Mouse (Mus musculus) CD8-positive naive resting alpha-beta T cell, adult 2 months (primary cell): Measurements from ENCODE around the gene Snx9.
A peak's percentile ranks its signal among the peaks of the same experiment; 100 is the strongest.

Source experiments
- DNase-seq, 2 experiments: peaks; one replicate each; pipeline ENCODE4 v3.0.0; 2022; ENCODE audit warnings: low read depth in 2 of 2, low spot score in 2 of 2

Gene Snx9

DNA sequence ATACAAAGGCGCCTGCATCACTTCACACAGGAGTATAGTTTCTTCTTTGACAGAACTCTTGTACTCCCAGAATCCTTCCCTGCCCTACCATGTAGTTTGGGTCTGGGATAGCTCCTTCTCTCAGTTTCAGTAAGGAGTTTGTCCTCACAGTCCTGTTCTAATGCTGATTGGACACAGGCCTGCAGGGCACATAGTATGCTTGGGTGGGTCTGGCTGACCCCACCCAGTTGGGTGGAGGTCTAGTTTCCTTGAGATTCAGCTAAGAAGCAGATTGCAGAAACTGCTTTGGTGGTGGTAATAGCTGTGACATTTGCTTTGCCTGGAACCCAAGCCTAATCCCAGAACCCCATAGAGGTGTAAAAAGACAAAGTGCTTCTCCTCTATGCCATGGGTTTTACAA lies 33.4 kb downstream of the Snx9 start:
- no peak for DNase-seq

DNA sequence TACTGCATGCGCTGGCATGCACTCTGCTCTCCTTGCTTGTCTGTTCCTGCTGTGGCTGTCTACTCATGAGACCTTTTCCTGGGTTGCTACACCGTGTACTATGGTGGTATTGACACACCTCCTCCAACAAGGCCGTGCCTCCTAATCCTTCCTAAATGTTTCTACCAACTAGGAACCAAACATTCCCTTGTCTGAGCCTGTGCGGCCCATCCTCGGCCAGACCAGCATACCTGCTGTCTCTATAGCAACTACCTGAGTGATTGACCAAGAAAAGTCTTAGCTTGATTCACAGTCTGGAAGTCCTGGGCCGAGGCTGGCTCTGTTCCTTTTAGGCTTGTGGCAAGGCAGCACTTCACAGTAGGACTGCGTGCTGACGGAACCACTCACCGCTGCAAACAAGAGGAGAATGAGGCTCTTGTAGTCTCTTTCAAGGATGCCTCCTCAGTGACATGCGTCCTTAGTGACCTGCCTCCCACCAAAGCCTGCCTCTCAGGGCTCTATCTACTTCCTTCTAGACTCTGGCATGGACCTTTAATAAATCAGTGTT lies 36.6 kb downstream of the Snx9 start:
- DNase-seq = no peak

DNA sequence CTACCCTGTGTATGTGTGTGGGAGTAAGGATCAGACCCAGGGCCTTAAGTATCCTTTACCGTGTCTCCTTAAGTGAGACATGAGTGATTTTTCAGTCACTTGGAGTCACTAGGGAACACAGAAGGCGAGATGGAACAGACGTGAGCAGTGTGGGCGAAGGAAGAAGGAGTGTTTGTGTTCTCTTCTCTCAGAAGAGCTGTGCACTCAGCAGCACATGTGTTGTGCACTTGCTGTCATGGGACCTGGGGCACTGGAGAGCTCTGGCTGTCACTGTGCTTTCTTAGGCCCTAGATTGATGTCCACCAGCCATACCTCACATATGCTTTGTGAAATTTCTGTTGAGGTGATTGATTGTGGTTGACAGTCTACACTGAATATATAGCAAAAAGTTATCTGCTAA lies 37.7 kb downstream of the Snx9 start:
- no peak for DNase-seq

DNA sequence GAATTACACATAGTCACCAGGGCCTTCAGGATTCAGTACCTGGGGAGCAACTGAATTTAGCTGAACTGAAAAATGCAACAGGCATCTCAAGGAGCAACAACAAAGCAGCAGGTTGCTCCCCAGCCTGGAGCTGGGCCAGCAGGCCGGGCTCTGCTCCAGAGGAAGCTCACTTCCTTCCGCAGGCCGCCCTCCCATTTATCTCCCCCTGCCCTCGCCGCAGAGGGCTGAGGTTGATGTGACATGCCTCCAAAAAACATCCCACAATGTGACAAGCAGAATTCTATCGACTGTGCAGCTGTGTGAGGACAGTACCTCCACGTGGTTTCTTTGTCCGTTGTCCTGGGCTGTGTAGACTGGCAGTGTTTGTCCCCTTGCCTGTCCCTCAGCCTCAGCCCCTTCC lies 44.3 kb downstream of the Snx9 start:
- DNase-seq = peak; percentile 25 to 39

DNA sequence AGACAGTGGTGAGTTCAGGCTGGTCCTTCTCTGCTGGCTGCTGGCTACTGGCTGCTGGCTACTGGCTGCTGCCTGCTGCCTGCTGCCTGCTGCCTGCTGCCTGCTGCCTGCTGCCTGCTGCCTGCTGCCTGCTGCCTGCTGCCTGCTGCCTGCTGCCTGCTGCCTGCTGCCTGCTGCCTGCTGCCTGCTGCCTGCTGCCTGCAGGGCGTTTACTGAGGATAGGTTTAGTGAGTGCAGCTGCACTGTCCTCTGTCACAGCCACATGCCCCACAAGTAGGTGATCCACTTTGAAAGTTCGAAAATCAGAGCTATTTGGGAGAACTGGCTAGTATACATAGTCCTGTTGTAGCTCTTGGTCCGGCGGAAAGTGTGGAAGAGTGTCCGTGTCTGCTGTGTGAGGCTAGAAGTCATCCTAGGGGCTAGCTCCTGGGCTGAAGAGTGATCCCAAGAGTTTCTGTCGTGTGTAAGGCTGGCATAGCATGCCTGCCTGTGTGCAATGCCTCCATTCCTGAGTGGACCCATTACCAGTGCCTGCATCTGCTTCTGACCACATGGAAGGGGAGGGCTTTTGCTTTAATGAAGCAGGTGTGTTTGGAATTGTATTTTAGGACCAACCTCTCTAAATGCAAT lies 45.2 kb downstream of the Snx9 start:
- no peak for DNase-seq

DNA sequence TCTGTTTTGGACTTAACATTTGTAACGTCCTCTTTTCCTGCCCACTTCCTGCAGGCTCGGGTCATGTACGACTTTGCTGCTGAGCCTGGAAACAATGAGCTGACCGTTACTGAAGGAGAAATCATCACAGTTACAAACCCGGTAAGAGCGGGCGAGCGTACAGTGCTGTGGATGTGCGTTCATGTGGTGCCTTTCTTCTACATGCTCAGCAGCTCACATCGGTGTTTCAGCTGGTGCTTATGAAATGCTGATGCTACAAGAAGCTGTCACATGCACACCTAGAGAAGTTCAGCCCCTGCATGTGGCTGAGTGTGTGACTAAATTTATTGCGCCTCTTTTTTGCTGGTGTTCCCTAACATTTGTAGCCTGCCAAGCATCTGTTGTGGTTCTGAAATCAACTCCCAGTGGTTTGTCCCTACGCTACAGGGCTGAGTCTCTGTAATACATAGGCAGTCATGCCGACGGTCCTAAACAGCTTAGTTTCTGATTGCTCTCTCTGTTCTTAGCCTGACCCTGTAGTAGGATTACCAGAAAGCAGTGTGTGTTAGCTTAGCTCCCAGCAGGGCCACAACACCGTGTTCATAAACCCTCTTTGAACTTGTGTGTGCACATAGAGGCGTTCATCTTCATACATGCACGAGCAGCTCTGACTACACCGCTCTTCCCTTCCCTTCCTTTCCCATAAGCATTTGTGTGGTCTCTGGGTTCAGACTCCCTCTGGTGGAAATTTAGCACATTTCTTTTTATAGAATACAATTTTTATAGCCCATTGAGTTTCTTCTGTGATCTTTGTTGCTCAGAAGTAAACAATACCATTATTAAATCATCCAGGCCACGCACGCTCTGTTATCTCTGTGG lies 46.0 kb downstream of the Snx9 start:
- peak in 1 of 2 experiments; percentile 6 for DNase-seq

DNA sequence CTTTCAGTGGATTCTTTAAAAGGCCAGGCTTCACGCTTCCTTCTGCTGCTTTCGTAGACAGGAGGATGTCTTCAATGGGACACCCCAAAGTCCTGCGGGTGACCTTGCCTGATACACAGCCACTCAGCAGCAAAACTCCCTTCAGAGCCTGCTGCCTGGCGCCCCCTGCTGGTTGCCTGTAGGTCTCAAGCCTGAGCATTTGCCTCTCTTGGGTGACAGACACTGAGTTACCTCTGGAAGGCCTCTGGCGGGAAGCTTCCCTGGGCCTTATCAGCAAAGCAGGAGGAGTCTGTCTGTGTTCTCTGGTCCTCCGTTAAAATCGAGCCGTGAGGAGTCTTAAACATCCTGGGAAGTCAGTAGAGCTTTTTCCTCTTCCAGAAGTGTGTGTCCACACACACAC lies 49.3 kb downstream of the Snx9 start:
- DNase-seq = peak; percentile 77 to 84

DNA sequence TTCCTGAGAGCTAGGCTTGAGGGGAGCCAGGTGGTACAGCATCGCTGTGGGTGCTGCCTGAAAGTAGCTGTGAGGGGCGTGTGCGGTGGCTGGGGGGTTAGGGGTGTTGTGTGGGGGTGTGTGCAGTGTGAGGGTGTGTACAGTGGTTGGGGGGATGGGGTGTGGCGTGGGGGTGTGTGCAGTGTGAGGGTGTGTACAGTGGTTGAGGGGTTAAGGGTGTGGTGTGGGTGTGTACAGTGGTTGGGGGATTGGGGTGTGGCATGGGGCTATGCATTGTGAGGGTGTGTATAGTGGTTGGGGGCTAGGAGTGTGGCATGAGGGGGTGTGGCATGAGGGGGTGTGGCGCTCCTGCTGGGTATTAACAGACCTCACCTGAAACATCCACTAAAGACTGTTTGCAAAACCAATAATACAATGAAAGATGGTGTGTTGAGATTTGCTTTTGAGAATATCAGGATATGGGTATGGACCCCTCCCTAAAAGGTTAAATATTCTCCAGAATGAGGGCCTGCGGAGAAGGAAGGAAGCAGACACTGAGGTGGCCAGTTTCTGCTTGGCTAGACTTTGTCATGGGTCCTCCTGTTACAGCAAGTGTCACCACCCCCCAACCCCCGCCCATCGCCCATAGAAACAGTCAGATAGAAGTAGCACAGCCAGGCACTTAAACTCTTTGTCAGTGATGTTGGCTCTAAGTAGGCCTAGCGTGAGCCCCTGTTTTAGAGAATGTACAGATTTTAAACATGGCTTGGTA lies 51.0 kb downstream of the Snx9 start:
- DNase-seq = no peak

DNA sequence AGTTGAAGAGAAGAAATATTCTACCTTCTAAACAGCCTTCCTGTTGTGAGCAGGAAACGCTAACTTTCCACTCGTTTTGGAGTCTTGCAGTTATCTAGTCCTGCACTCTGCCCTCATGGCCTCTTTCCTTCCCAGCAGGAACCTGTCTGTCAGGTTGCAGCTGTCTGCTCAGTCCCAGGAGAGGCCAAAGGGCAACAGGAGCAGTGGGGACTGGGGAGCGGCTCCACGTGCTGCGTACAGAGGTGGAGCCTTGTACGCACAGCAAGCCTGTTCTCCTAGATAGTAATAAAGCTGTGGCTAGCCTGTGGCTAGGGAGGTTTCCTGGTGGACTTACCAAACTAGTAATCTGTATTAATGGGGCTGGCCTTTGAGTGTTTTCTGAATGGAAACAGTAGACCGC lies 52.0 kb downstream of the Snx9 start:
- no peak for DNase-seq

DNA sequence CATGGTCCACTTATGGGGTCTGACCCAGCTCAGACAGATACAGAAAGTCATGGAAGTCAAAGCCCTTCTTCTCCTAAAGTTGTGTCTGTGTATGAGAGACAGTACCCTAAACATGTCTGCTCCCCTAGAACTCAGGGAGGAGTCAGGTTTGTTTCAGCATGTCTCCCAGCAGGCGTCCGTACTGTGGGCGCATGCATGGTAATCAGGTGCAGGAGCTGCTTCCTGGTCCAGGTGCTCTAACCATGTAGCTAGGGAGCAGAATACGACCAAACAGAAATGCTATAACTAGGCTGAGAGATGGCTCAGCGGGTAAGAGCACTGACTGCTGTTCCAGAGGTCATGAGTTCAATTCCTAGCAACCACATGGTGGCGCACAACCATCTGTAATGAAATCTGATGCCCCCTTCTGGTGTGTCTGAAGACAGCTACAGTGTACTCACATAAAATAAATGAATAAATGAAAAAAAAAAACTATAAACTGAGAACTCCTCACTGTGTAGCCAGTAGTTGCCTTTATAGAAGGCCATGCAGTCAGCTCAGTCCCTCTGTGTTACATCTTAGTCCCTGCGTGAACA lies 52.5 kb downstream of the Snx9 start:
- no peak for DNase-seq

DNA sequence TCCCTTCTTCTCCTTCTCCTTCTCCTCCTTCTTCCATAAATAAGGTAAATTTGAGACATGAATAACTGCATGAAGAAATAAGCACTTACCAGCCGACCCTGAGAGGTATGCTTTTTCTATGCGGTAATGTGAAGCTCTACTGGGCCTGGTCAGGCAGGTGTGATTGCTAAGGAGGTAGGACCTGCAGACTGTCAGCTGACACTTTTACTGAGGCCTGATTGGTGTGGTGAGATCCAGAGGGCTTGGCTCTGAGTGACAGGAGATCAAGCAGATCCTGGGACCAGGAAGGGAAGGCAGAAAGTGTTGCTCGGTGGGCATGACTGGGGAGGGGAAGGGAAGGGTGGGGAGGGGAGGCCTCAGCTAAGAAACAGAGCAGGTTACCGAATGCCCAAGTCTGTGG lies 54.9 kb downstream of the Snx9 start:
- DNase-seq = no peak

DNA sequence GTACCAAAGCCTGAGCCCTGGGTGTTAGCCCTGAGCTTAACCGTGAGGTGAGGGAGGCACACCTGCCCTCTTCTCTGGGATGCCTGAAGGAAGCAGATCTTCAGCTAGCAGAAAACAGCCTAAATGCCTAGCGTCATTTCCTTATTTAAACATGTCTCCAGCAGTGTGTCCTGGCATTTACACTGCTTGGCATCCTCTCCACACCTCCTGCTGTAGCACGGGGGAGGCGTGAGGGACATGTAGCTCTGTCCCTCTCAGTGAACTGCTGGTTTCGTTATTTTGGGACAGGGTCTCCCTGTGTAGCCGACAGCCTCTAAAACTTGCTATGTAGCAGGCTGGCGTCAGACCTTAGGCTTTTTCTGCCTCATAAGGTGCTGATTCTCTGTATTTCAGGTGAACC lies 55.5 kb downstream of the Snx9 start:
- no peak for DNase-seq

DNA sequence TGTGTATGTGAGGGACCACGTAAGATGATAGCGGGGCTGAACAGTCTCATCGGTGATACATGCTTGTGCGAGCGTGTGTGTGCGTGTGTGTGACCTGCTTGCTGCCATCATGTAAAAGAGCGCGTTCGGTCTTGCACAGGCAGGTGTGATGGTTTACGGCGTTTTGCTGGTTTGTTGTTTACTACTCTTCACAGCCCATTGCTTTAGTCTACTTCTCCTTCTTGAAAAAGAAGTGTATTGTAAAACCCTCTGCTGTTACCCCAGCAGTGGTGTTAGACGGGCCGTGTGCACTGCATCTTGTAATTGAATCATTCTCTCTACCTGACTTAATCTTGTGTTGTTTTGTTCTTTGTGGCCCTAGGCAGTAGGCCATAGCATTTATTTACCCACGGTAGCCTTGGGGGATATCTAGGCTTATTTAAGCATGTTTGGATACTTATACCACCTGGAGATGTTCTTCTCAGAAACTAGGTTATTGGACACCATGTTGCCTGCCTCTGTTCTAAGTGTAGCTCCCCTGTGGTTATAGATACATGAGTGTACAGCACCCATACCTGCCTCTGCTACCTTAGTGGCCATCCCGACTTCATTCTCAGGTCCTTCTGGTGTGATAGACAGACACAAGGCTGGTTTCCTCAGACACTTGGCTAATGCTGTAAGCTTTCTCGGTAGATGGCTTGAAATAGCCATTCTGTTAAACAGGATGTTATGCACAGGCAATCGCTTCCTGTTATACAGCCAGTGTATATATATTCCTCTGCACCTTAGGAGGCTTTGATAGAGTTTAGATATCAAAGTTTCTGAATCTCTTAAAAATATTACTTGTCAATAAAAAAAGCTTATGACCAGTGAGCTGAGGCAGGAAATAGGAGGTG lies 56.4 kb downstream of the Snx9 start:
- DNase-seq = no peak

DNA sequence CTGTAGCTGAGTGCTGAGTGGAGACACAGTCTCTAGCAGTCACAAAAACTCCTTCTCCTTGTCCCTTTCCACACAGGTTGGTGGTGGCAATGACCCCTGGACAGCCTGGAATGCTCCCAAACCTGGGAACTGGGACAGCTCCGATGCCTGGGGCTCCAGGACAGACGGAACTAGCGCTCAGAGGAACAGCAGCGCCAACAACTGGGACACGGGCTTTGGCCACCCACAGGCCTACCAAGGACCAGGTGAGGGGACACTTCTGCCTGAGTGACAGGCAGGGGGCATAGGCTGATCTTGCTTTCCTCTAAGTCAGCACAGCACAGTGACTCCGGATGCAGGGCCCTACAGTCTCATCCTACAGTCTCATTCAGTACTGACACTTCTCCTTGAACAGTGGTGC lies 58.1 kb downstream of the Snx9 start:
- no peak for DNase-seq

DNA sequence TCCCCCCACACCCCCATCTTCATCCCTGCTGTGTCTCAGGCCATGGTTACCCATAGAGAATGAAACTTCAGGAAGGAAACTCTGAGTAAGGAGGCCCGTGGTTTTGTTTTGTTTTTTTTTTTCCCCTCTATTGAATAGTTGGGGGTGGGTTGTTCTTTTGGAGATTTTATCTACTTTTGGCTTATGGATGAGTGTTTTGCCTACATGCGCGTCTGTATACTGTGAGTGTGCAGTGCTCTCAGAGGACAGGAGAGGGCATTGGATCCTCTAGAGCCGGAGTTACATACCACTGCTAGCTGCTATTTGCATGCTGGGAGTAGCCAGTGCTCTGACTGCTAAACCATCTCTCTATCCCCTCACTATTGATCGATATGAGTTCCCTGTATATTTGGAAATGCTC lies 60.3 kb downstream of the Snx9 start:
- DNase-seq = no peak

DNA sequence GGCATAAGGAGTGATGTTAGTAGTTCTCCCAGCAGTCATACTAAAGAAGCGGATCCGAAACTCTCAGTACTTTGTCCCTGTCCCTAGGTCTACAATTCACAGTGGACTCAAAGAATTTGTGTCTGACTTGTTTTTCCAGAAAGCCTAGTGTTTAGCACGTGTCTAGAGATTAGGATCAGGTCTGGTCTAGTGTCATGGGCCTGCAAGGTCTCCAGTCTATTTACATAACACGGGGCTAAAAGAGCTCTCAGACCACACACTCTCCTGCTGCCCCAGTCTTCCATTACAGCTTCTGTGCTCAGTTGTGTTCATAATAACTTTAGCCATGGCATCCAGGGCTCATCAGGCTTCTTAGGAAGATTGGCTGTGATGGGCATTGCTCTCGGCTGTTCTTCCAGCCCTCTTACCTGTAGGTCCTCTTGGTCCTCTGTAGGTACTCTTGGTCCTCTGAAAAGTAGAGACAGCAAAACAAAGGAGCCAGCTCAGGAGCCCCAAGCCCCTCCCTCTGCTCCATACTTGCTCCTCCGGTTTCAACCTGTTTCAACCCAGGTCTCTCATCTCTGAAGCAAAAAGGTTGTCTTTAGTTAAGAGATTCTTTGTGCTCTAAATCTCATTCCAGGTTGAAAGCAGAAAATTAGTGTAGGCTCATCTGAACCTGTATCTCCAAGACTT lies 62.6 kb downstream of the Snx9 start:
- no peak for DNase-seq

DNA sequence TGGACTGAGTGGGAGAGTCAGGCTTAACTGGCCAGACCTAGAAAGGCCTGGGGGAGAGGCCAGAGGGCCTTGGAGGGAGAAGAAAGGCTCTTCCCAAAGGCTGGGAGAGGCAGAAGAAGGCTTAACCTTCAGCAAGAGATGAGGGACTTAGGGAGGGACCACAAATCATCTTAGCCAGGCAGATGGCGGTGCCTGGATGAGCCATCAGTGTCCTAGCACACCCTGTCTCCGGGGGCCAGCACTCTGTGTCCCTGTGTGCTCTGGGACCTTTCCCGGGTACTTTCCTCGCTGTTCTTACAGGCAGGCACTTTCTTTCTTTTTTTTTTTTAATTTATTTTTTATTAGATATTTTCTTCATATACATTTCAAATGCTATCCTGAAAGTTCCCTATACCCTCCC lies 68.6 kb downstream of the Snx9 start:
- no peak for DNase-seq

DNA sequence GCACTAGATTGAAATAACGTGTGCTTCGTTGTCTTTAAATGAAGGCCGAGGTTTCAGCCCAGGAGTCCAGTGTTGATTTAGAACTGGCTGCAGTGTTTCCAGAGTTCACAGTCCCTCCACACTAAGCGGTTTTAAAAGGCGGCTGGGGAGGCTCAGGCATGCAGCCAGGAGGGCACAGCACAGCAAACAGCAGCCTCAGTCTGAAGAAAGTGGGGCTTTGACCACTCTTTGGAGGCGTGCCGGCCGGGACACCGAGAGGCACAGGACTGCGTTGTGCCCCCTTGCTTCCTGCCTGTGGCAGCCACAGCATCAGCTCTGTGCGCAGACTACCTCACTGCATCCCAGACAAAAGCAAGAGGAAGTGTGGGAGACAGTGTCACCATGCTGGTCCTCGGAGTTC lies 70.5 kb downstream of the Snx9 start:
- no peak for DNase-seq

DNA sequence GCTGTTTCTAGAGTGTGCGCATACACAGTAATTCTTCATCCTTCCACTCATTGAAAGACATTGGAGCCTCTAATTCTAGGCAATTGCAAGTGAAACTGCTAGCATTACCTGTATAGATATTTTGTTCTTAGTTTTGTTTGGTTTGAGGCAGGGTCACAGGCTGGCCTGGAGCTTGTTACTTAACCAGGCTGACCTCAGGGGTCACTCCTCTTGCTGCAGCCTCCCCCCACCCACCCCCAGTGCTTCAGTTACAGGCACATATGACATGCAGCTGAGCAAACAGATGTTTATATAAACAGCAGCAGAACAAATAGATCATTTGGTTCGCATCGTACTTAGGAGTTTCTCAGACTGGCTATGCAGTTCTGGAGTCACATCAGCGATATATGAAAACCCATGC lies 71.7 kb downstream of the Snx9 start:
- no peak for DNase-seq

DNA sequence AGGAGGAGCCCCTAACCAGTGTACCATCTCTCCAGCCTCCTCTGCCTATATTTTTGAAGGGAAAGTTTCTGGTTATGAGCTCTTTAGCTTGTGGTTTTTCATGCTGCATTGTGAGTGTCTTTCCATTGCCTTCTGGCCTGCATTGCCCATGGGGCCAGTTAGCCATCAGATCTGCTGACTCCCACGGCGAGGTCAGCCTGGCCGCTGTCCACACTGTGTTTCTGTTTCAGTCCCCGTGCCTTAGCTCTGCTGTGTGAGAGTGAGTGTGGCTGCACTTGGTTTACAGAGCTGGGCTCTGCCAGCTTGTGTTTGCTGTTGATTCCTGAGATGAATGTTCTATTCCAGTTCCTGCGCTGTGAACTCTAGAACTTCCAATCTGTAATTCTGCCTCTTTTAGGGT lies 73.1 kb downstream of the Snx9 start:
- no peak for DNase-seq
